Mouse (Mus musculus) embryonic facial prominence, embryonic 15.5 days (tissue): ENCODE data around the gene Stim2. TPM values are rescaled to one million over a fixed set of nuclear protein-coding genes. Genes with fewer than 3 reads are reported as not detected.
A peak's percentile ranks its signal among the peaks of the same experiment; 100 is the strongest.

Experiments used
- ATAC-seq: fragments of 200-750 bp; cut with Nextera tagmentation; 2 replicates; pipeline ENCODE4 v1.8.0; 2017; ENCODE audit warnings: low read depth, moderate TSS enrichment; ENCODE audit not compliant: insufficient number of reproducible peaks, low FRiP score, low TSS enrichment
- H3K27ac ChIP-seq: fragments of 300-500 bp; sonication (generic); replicated peaks from 2 replicates; pipeline ENCODE4 v1.5.1; 2015; ENCODE audit warnings: mild to moderate bottlenecking, inconsistent platforms
- H3K27me3 ChIP-seq: fragments of 300-500 bp; sonication (generic); 2 replicates; pipeline ENCODE4 v1.6.1; 2015; ENCODE audit warnings: inconsistent platforms
- H3K36me3 ChIP-seq: fragments of 300-500 bp; sonication (generic); 2 replicates; pipeline ENCODE4 v1.6.1; 2015; ENCODE audit warnings: mild to moderate bottlenecking, inconsistent platforms
- H3K4me1 ChIP-seq: fragments of 300-500 bp; sonication (generic); 2 replicates; pipeline ENCODE4 v1.6.1; 2015; ENCODE audit warnings: inconsistent platforms
- H3K4me2 ChIP-seq: fragments of 300-500 bp; sonication (generic); replicated peaks from 2 replicates; pipeline ENCODE4 v1.6.1; 2015; ENCODE audit warnings: mild to moderate bottlenecking, inconsistent platforms
- H3K4me3 ChIP-seq: fragments of 300-500 bp; sonication (generic); replicated peaks from 2 replicates; pipeline ENCODE4 v1.5.1; 2015; ENCODE audit warnings: mild to moderate bottlenecking, inconsistent platforms
- H3K9ac ChIP-seq: fragments of 300-500 bp; sonication (generic); 2 replicates; pipeline ENCODE4 v1.6.1; 2015; ENCODE audit warnings: inconsistent platforms
- H3K9me3 ChIP-seq: fragments of 300-500 bp; sonication (generic); replicated peaks from 2 replicates; pipeline ENCODE4 v1.6.1; 2016; ENCODE audit warnings: inconsistent platforms
- WGBS: fragments of 180-500 bp; shearing (Covaris S2); methylation state at CpG from one replicate; pipeline ENCODE4 v1.1.7; 2015; 5-methylcytosine and 5-hydroxymethylcytosine counted together
- polyA plus RNA-seq: library from polyadenylated mRNA; unstranded; fragments of >200 nt; fragmentation: Nextera tagmentation; extraction: Ambion mirVana; gene quantifications from 2 replicates; pipeline ENCODE4 v1.2.1, GENCODE M21; 2015

Stim2 gene
- polyA plus RNA-seq, 1 experiment from 2014 or later, result 23.5 TPM

DNA sequence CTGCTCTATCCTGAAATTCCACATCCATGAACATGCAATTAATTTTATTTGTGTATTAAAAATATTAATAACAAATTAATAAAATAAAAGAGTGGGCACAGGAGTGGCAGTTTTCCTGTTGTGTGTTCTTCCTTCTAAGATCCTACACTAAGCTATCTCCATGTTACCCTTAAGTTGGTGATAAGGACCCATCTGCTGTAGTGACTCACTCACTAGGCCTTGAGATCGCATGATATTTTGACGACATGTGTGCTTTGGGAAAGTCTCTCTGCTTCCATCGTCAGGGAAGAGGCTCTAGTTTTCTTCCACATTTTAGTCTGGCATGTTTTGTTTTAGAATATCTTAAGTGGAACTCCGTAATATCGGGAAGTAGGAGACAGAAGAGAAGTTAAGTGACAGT, 73.0 kb downstream of the Stim2 start:
- H3K27ac ChIP-seq, result no peak overlapping the region
- no peaks in the 10 kb centered on the region for H3K9me3 ChIP-seq
- peaks cover 4% of the 10 kb centered on the region for H3K4me1 ChIP-seq
- 85% methylated on average over 5 of the region's 5 CpGs for WGBS
- no peak overlapping the region for H3K9ac ChIP-seq
- H3K4me2 ChIP-seq, result no peak overlapping the region
- no peaks in the 10 kb centered on the region for H3K36me3 ChIP-seq
- H3K27me3 ChIP-seq, result no peaks in the 10 kb centered on the region
- no peak overlapping the region for H3K4me3 ChIP-seq
- ATAC-seq, result no peak

DNA sequence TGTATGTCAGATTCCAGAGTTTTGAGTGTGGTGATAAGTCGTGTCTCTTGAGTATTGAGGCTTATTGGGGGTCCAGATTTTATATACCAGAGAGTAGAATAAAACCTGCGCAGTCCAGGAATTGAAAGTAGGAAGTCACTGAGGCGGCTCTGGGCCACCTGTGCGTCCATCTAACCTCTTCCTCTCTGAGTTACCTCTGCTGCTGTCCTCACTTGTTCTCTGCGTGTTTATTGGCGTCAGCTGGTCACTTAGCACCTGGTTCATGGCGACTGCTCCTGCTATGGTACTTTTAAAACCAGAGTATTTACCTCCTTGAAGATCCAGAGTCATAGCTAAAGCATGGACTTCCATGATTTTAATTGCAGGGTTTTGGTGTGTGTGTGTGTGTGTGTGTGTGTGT, 73.4 kb downstream of the Stim2 start:
- no peaks in the 10 kb centered on the region for H3K36me3 ChIP-seq
- no peak overlapping the region for H3K4me2 ChIP-seq
- no peaks in the 10 kb centered on the region for H3K27me3 ChIP-seq
- H3K4me1 ChIP-seq, result peaks cover 4% of the 10 kb centered on the region
- H3K27ac ChIP-seq, result no peak overlapping the region
- H3K9ac ChIP-seq, result no peak overlapping the region
- WGBS, result 92% methylated on average over 7 of the region's 7 CpGs
- no peaks in the 10 kb centered on the region for H3K9me3 ChIP-seq
- H3K4me3 ChIP-seq, result no peak overlapping the region
- no peak for ATAC-seq

DNA sequence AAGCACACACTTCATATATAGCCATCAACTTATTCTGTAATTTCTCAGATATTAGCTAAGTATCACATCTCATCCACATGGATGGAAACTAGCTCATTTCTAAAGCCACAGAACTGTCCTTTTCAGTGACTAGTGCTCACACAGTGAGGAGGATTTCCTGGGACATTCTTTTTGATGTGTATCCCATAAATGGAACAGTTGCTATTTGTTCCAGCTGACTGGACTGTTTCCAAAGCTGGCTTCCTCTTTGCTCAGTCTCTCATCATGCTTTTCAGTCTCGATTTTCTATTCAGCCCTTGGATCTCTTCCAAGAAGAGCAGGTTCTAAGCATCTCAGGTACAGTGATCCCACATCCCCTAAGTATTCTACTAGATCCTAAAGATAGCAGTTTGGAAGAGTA, 75.0 kb downstream of the Stim2 start:
- H3K4me3 ChIP-seq, result no peak overlapping the region
- no peak for ATAC-seq
- no peaks in the 10 kb centered on the region for H3K27me3 ChIP-seq
- H3K36me3 ChIP-seq, result no peaks in the 10 kb centered on the region
- peaks cover 4% of the 10 kb centered on the region for H3K4me1 ChIP-seq
- WGBS, result 5% methylated on average over 1 of the region's 1 CpGs
- H3K9ac ChIP-seq, result no peak overlapping the region
- H3K4me2 ChIP-seq, result no peak overlapping the region
- H3K27ac ChIP-seq, result no peak overlapping the region
- no peaks in the 10 kb centered on the region for H3K9me3 ChIP-seq

DNA sequence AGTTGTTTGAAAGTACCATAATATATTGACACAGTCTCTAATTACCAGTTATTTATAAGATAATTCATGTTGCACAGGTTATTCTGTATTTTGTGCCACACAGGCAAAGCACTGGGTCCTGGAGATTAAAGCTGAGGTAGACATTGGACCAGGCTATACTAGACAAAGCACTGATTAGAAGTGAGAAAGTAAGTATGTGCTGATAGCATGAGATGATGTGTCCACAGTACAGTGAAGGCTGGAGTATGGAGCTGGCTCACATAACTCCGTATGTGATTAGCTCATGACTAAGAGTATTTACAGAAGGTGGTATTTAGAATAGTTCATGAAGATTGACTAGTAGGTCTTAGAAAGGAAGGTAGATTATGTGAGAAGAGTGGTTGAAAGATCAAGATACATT, 81.7 kb downstream of the Stim2 start:
- Histone ChIP-seq H3K36me3 (no peaks in the 10 kb centered on the region), H3K4me1 (no peaks in the 10 kb centered on the region), H3K27ac (no peak overlapping the region), H3K27me3 (no peaks in the 10 kb centered on the region), H3K9me3 (no peaks in the 10 kb centered on the region), H3K4me3 (no peak overlapping the region), H3K9ac (no peak overlapping the region), H3K4me2 (no peak overlapping the region)
- 74% methylated on average over 1 of the region's 1 CpGs for WGBS
- ATAC-seq, result no peak

DNA sequence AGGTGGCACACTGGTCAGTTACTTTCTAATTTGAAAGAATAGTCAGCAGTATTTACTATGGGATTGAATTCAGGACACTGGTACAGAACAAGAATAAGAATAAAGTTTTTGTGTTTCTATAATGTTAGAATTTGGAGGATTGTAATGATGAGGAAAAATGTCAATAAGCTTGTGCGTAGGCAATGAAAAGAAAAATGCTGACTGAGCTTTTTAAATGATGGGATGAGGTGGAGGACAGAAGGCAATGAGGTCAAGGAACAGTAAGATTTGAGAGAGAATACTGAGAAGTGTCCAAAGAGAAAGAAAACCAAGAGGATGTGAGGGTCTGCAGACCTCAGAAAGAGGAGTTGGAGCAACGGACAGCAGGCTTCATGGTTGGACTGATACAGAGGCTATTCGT, 89.6 kb downstream of the Stim2 start:
- no peak overlapping the region for H3K9ac ChIP-seq
- no peak for ATAC-seq
- no peak overlapping the region for H3K4me3 ChIP-seq
- H3K9me3 ChIP-seq, result no peaks in the 10 kb centered on the region
- WGBS, result 96% methylated on average over 3 of the region's 3 CpGs
- H3K4me1 ChIP-seq, result no peaks in the 10 kb centered on the region
- no peak overlapping the region for H3K4me2 ChIP-seq
- H3K27me3 ChIP-seq, result no peaks in the 10 kb centered on the region
- no peaks in the 10 kb centered on the region for H3K36me3 ChIP-seq
- H3K27ac ChIP-seq, result no peak overlapping the region

DNA sequence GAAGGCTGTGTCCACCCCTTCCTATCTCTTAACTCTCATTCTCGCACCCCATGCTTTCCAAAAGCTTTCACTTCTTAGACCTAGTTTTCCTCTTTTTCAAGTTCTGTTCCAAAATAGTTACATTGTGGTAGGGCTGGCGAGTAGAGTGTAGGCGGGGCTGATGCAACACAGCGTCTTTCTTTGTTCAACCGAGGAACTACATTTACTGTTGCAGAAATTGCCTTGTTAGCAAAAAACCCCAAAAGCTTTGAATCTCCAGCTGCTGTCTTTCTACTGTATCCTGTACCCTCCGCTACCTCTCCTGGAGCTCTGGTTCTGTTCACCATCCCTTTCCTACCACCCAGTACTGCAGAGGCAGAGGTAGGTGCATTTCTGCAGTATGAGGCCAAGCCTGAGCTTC, 99.9 kb downstream of the Stim2 start:
- Histone ChIP-seq H3K4me2 (0 out of 2 replicates have a peak overlapping the region, but pooled peaks have one; percentile 1), H3K4me1 (peaks cover 30% of the 10 kb centered on the region), H3K4me3 (no peak overlapping the region)

DNA sequence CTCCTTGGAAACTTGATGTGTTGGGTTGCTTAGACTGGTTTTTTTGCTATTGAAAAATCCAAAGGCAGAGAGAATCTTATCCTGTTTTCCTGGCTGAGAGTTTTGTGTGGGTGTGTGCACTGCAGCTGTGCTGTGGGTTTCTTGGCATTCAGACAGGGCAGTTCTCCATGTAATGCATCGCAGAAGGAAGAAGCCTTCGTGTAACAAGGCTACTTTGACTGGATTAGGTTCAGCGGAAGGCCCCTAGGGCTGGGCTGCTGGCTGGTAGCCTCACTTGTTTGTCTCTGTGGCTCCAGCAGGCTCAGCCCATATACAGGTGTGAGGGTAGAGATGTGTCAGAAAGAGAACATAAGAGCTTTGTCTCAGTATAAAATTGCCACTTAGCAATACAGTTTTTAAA, 102.6 kb downstream of the Stim2 start:
- Histone ChIP-seq H3K36me3 (0 out of 2 replicates have a peak, but pooled peaks cover 4% of the 10 kb centered on the region), H3K4me1 (peaks cover 30% of the 10 kb centered on the region), H3K27me3 (no peaks in the 10 kb centered on the region), H3K27ac (peak overlapping the region; percentile 61), H3K4me3 (no peak overlapping the region), H3K9ac (no peak overlapping the region), H3K4me2 (no peak overlapping the region), H3K9me3 (no peaks in the 10 kb centered on the region)
- ATAC-seq, result peak; percentile 67
- 4% methylated on average over 3 of the region's 3 CpGs for WGBS

More for the DNA sequence above, 99.9 kb downstream of the Stim2 start:
- no peak for ATAC-seq
- no peaks in the 10 kb centered on the region for H3K36me3 ChIP-seq
- no peaks in the 10 kb centered on the region for H3K9me3 ChIP-seq
- H3K27ac ChIP-seq, result no peak overlapping the region
- no peaks in the 10 kb centered on the region for H3K27me3 ChIP-seq
- no peak overlapping the region for H3K9ac ChIP-seq
- 54% methylated on average over 6 of the region's 6 CpGs for WGBS

DNA sequence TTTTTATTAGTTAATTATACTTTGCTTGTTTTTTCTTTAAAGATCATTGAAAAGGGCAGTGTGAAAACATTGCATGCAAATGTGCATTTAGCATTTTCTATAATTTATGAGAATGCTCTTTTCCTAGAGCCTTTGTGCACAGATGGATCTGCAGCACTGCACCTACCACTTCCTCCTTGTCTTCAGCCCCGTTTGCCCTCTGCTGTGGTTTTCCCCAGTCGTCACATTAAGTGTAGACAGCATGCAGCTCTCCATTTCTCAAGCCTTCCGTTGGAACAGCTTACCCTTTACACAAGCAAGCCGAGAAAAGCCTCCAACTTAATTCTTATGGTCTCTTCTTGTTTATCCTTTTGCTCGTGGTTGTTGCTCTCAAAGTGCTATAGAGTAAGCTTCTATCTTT, 103.0 kb downstream of the Stim2 start:
- 38% methylated on average over 5 of the region's 5 CpGs for WGBS
- Histone ChIP-seq H3K36me3 (0 out of 2 replicates have a peak, but pooled peaks cover 6% of the 10 kb centered on the region), H3K27me3 (no peaks in the 10 kb centered on the region), H3K9me3 (no peaks in the 10 kb centered on the region), H3K9ac (no peak overlapping the region), H3K4me3 (no peak overlapping the region), H3K27ac (peak overlapping the region; percentile 61; the same call in 1 of the 2 replicates), H3K4me1 (peaks cover 30% of the 10 kb centered on the region), H3K4me2 (no peak overlapping the region)
- ATAC-seq, result 0 out of 2 replicates have a peak, but pooled peaks have one; percentile 43

DNA sequence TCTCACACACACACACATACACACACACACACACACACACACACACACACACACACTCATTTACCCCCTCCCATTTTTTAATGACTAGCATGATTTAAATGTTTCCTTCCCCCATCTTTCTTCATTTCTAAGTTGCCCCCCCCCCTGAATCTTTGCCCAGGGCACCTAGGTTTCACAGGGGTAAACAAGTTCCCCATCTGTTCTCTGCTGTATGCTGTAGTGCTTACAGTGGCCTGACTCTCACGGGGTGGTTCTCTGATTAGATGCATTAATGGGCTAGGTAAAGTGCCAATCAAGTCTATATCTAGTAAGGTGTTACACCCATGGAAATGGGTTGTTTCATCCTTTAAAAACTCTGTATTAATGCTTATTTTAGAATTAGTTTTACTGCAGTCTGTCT, 103.7 kb downstream of the Stim2 start:
- no peaks in the 10 kb centered on the region for H3K9me3 ChIP-seq
- H3K4me2 ChIP-seq, result no peak overlapping the region
- ATAC-seq, result no peak
- H3K36me3 ChIP-seq, result 0 out of 2 replicates have a peak, but pooled peaks cover 6% of the 10 kb centered on the region
- no peak overlapping the region for H3K27ac ChIP-seq
- H3K4me3 ChIP-seq, result no peak overlapping the region
- WGBS, result 64% methylated on average over 1 of the region's 1 CpGs
- peaks cover 30% of the 10 kb centered on the region for H3K4me1 ChIP-seq
- H3K27me3 ChIP-seq, result no peaks in the 10 kb centered on the region
- H3K9ac ChIP-seq, result no peak overlapping the region

DNA sequence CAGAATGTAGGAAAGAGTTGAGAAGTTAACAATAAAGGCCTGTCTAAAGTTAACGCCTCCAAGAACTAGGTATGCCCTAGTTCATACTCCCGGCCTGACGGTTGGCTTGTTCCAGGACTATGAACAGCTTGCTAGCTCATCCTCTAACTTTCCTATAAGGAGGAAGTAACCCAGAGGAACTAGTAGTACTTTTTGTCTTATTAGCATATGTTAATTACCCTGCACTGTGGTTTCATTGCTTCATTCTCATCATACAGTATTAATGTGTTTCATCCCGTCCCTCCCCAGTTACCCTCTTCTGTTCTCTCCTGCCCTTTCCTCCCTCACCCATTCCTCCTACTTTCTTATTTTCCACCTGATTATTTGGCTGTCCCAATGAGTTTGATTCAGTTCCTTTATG, 108.4 kb downstream of the Stim2 start:
- Histone ChIP-seq H3K4me2 (no peak overlapping the region), H3K27me3 (no peaks in the 10 kb centered on the region), H3K9ac (no peak overlapping the region), H3K36me3 (0 out of 2 replicates have a peak, but pooled peaks cover 6% of the 10 kb centered on the region), H3K4me3 (no peak overlapping the region), H3K27ac (no peak overlapping the region), H3K4me1 (no peaks in the 10 kb centered on the region), H3K9me3 (no peaks in the 10 kb centered on the region)
- no peak for ATAC-seq
- 86% methylated on average over 4 of the region's 4 CpGs for WGBS

DNA sequence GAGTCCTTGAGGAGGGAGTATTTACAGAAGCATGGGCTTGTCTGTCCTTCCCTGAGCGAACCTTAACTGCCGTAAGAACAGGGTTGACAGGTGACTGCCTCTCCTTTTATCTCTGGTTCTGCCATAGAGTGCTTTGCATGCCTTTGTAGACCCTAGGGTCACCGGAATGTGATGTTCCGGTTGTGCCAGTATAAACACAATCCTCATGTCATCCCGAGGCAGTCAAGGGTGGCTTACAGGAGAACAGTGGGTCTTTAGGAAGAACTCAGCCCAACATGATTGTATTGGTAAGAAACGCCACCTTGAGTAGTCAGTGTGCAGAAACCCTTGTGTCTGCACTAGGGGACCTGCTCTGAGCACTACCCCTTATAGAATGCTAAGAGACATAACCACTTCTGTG, 108.8 kb downstream of the Stim2 start:
- H3K4me2 ChIP-seq, result no peak overlapping the region
- H3K27me3 ChIP-seq, result no peaks in the 10 kb centered on the region
- H3K9ac ChIP-seq, result no peak overlapping the region
- 0 out of 2 replicates have a peak, but pooled peaks cover 6% of the 10 kb centered on the region for H3K36me3 ChIP-seq
- no peak for ATAC-seq
- no peak overlapping the region for H3K27ac ChIP-seq
- WGBS, result 60% methylated on average over 6 of the region's 6 CpGs
- no peak overlapping the region for H3K4me3 ChIP-seq
- no peaks in the 10 kb centered on the region for H3K9me3 ChIP-seq
- no peaks in the 10 kb centered on the region for H3K4me1 ChIP-seq

DNA sequence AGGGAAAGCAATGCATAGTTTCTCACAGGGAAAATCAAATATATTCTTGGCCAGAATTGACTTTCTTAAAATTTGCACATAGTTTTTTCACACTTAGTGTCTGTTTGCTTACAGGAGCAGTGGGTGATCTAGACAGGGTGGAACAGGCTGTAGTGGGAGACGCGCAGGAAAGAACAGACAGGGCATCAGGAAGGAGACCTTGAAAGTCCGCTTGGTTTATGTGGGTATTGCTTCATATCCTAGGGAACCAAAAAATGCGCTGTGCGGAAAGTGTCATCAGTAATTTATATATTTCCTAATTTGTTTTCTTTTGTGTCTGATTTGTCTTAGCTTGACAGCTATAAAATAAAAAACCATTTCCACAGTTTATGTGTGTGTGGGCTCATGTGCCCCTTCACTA, 110.8 kb downstream of the Stim2 start:
- no peak overlapping the region for H3K9ac ChIP-seq
- no peaks in the 10 kb centered on the region for H3K4me1 ChIP-seq
- no peak overlapping the region for H3K4me2 ChIP-seq
- H3K4me3 ChIP-seq, result no peak overlapping the region
- H3K36me3 ChIP-seq, result 0 out of 2 replicates have a peak, but pooled peaks cover 6% of the 10 kb centered on the region
- no peak overlapping the region for H3K27ac ChIP-seq
- WGBS, result 94% methylated on average over 5 of the region's 5 CpGs
- H3K27me3 ChIP-seq, result no peaks in the 10 kb centered on the region
- ATAC-seq, result no peak
- no peaks in the 10 kb centered on the region for H3K9me3 ChIP-seq
